Mouse (Mus musculus): Measurements from ENCODE around the gene Golgb1. TPM values are rescaled to one million over a fixed set of nuclear protein-coding genes. Genes with fewer than 3 reads are reported as not detected.

The Golgb1 gene
- 148 and 173 TPM in 2 replicates for polyA plus RNA-seq (2021; fragmentation: Nextera tagmentation)
- long read RNA-seq, experiment 1, partial matches to known transcripts = 52 of 107 reads
- long read RNA-seq, experiment 1, other reads (novel, unspliced or antisense) = 49 of 107 reads
- long read RNA-seq, experiment 2, partial matches to known transcripts = 29 of 76 reads
- long read RNA-seq, experiment 2, other reads (novel, unspliced or antisense) = 47 of 76 reads

DNA sequence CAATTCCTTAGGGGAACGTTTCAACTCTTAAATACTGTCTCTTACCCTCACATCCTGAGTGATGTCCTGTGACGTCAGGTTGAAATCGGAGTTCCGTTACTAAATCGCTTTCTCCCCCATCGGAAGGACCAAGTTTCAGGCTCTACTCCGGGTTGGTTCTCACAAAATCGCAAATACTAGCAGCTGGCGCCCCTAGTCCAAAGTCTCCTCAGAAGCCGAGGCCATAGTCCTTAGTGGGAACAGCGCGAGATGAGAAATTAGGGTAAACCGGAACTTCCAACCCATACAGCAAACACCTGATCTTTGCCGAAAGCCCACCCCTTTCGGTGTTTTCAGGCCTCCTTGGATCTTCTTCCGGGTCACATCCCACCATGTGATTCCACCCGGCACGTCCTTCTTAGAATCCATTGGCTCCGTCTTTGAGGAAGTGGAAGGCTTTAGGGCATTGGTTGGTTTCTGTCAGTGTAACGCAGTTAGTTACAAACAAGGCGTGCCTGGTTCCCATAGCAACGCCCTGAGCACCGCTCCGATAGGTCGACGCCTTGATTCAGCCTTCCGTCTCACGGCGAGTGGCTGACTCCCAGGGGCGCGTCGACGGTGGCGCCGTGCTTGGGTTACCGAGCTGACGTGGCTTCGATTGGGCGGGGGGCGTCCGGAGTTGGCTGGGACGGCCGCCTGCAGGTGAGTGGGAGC lies at the start of gene Golgb1, which contains the start of gene Eaf2:
Golgb1 (plus strand) TSS at position 558 of the 693 bp plus-strand sequence.
Eaf2 (minus strand) TSS at position 421 of the 693 bp plus-strand sequence.

GRCm38 (mm10) chr16:36828054-36828786 lies 46.7 kb upstream of the Golgb1 start, which contains the start of gene Iqcb1:
TSS of gene Iqcb1 (plus strand) at chr16:36828385.

DNA sequence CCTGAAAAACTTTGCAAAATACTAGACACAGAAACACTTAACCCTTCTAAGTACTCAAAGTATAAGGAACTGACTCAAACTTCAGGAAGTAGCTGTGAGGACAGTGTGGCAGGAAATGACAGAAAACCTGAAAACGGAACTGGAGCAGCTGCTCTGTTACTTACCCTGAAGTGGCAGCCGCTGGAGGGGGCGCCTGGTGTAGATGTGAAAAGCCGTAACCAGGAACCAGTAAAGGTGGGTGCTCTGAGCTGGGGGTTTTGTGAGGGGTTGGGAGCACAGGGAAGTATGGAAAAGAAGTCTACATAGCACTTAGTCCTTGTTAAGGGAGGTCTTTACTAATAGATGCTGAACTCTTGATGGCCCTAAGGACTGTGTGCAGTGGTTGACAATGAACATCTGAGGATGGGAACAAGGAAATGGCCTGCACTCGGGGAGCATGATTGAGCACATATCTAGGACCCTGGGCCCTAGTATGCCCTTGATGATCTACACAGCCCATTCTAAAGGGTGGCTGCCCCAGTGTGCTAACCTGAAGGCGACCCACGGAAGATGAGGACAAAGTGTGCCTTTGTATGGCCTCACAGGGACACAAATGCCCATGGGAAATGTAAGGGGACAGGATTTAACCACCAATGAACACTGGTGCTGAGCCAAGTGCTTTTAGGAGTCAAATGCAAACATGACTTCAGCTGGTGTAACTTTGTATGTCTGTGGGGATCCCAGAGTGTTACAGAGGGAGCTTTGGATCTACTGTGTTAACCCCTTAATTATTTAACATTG lies 60.1 kb downstream of the Golgb1 start, which contains the start of gene Hcls1:
Hcls1 (plus strand) TSS at position 143 of the 780 bp plus-strand sequence.

Other genes with a start within 250 kb of the Golgb1 start
- gene Cd86, start 209.1 kb upstream of the Golgb1 start, polyA plus RNA-seq (2021; fragmentation: Nextera tagmentation) = 1.7 and 2.3 TPM in 2 replicates
- gene Ildr1, start 181.2 kb upstream of the Golgb1 start, polyA plus RNA-seq (2021; fragmentation: Nextera tagmentation) = 0.30 and 0.40 TPM in 2 replicates
- 27.2 and 30.3 TPM in 2 replicates for gene Slc15a2, start 90.2 kb upstream of the Golgb1 start, polyA plus RNA-seq (2021; fragmentation: Nextera tagmentation)
- 61.4 and 62.6 TPM in 2 replicates for gene Iqcb1, start 46.8 kb upstream of the Golgb1 start, polyA plus RNA-seq (2021; fragmentation: Nextera tagmentation)
- 2.5 and 2.6 TPM in 2 replicates for gene Eaf2, start 137 bp upstream of the Golgb1 start, polyA plus RNA-seq (2021; fragmentation: Nextera tagmentation)
- 2.3 and 3.5 TPM in 2 replicates for gene Hcls1, start 59.8 kb downstream of the Golgb1 start, polyA plus RNA-seq (2021; fragmentation: Nextera tagmentation)
- not detected in 2 replicates for gene Fbxo40, start 115.3 kb downstream of the Golgb1 start, polyA plus RNA-seq (2021; fragmentation: Nextera tagmentation)
- gene Polq, start 136.6 kb downstream of the Golgb1 start, polyA plus RNA-seq (2021; fragmentation: Nextera tagmentation) = 0.18 and 0.24 TPM in 2 replicates

Data from layer of hippocampus, adult 6 months (tissue).